Mouse (Mus musculus) spleen, adult 2 months (tissue): ENCODE measurements around the gene Lcn11.

Experiments used
- CTCF ChIP-seq: fragments of 200-500 bp; IDR thresholded peaks from 2 replicates; pipeline ENCODE4 v1.5.1; 2011; ENCODE audit warnings: mild to moderate bottlenecking, inconsistent platforms; ENCODE audit not compliant: insufficient read depth, insufficient read length, insufficient replicate concordance; ENCODE audit errors: extremely low read depth
- POLR2A ChIP-seq: fragments of 200-500 bp; IDR thresholded peaks from 2 replicates; pipeline ENCODE4 v1.6.1; 2011; ENCODE audit warnings: low read depth, low read length, inconsistent platforms

DNA sequence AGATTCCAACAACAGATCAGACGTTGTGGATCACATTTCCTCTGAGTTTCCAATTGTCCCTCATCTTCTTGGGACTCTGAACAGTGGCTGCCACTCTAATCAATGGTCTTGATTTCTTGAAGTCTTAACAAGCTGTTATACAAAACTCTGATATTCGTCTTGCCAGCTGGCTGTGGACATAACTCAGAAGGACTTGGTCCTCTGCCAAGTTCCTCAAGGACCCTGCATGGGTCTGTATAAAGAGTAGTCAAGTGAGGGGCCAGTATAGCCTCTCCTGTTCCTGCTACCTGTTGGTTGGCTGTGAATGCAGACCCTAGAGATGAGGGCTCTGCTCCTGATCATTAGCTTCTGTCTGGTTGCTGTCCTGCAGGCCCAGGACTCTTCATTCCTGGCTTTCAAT is 11.5 kb upstream of the Lcn11 start, which contains the start of gene Lcn3:
- TF ChIP-seq CTCF: no peak
- no peak for TF ChIP-seq POLR2A
